Mouse (Mus musculus): ENCODE measurements around the gene Pdcd2l. TPM values are rescaled to one million over a fixed set of nuclear protein-coding genes. Genes with fewer than 3 reads are reported as not detected.

Gene Pdcd2l
- total and polyA plus RNA-seq, 3 experiments = 27.9 to 51.6 (median 39.5) TPM

DNA sequence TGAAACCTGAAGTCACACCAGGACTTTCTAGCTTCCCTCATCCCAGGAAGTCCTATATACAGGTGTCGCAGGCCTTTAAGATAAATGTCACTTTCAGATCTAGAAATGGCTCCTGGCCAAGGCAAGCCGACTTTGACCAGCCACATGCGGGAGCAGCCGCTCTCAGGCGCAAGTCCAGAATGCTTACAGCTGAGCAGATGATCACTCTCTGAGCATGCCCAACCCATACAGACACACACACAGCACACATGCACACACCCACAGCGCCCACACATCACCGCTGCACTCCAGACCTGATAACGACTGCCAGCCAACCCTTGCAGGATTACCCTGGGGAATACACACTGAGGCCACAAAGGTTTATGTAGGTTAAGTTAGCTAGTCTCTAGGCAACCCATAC is 29.6 kb upstream of the Pdcd2l start:
- Histone ChIP-seq H3K9me3 (replicated peaks; ENCODE audit: low read length) (peaks cover 6% of the 10 kb centered on the region), H3K4me1 (ENCODE audit: control insufficient read depth in 1 of 2, insufficient read depth in 2 of 2) (peaks cover 5 to 40% of the 10 kb centered on the region in 2 experiments), H3K9ac (ENCODE audit: insufficient read depth, low read depth) (no peak overlapping the region), H3K79me2 (replicated peaks; ENCODE audit: control insufficient read depth, extremely low read depth, insufficient read depth, poor library complexity, severe bottlenecking) (peaks cover 40% of the 10 kb centered on the region), H3K27me3 (replicated peaks) (no peaks in the 10 kb centered on the region), H3K4me2 (ENCODE audit: insufficient read depth, low read depth, poor library complexity, severe bottlenecking) (no peak overlapping the region), H3K36me3 (replicated peaks in 1 of 2; ENCODE audit: control insufficient read depth in 1 of 2, insufficient read depth in 1 of 2, low read length in 1 of 2) (peaks cover 61 to 75% of the 10 kb centered on the region in 2 experiments), H3K27ac (ENCODE audit: insufficient read depth, low read depth) (no peak overlapping the region), H3K4me3 (replicated peaks in 1 of 3; ENCODE audit: low read depth in 2 of 3, low read length in 2 of 3, poor library complexity in 1 of 3) (no peak overlapping the region)
- in situ Hi-C loops (cut with MboI; ENCODE audit: low pct_ligation_motif_present, low pct_unique_long_range_greater_than_20kb, low sequenced_read_pairs) = no loop called here
- dilution Hi-C loops (cut with MboI; ENCODE audit: extremely low pct_ligation_motif_present, extremely low pct_unique_long_range_greater_than_20kb, low sequenced_read_pairs) = no loop called here
- no peak for TF ChIP-seq TBP (conservative IDR thresholded peaks at IDR 0.05; ENCODE audit: low read depth, low read length)
- TF ChIP-seq SMC3 (IDR thresholded peaks at IDR 0.05; ENCODE audit: low read depth, low read length) = no peak
- TF ChIP-seq NRF1 (IDR thresholded peaks at IDR 0.05; ENCODE audit: low read depth, low read length) = no peak
- TF ChIP-seq NELFE (IDR thresholded peaks at IDR 0.05; ENCODE audit: low read depth, low read length) = no peak
- TF ChIP-seq ZMIZ1 (IDR thresholded peaks at IDR 0.05; ENCODE audit: low read depth, low read length) = no peak
- no peak for TF ChIP-seq ZC3H11A (IDR thresholded peaks at IDR 0.05; ENCODE audit: low read depth, low read length)
- TF ChIP-seq USF1 (IDR thresholded peaks at IDR 0.05; ENCODE audit: low read depth, low read length) = no peak
- no peak for TF ChIP-seq IRF4 (IDR thresholded peaks at IDR 0.05; ENCODE audit: low read depth, low read length)
- no peak for TF ChIP-seq TCF12 (IDR thresholded peaks at IDR 0.05; ENCODE audit: low read depth, low read length)
- TF ChIP-seq BHLHE40 (IDR thresholded peaks at IDR 0.05; ENCODE audit: low read depth, low read length) = no peak
- no peak for TF ChIP-seq MAFK (IDR thresholded peaks at IDR 0.05; ENCODE audit: insufficient replicate concordance, low read length)
- no peak for TF ChIP-seq CHD1 (IDR thresholded peaks at IDR 0.05; ENCODE audit: low read depth, low read length)
- no peak for TF ChIP-seq E2F4 (IDR thresholded peaks at IDR 0.05; ENCODE audit: insufficient replicate concordance, low read depth, low read length)
- TF ChIP-seq MEF2A (IDR thresholded peaks at IDR 0.05; ENCODE audit: borderline replicate concordance, low read depth, low read length) = no peak
- no peak for TF ChIP-seq POLR2A (IDR thresholded peaks at IDR 0.05; ENCODE audit: low read depth, low read length)
- DNase-seq (ENCODE audit: extremely low read depth) = no peak

DNA sequence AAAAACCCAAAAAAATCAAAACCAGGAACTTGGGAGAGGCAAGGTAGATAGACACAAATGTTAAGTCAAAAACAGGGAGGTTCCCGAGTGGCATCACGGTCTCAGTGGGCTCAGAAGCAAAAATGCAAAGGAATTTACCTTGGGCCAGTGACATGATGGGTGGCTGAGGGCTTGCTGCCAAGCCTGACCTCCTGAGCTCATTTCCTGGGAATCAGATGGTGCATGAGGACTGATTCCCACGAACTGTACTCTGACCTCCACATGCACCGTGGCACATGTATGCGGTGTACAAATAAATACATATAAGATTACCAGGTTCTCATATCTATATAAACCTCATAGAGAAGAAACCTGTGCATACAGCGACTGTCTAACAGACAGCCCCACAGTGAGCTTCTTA is 27.8 kb upstream of the Pdcd2l start:
- Histone ChIP-seq H3K27me3 (replicated peaks) (no peaks in the 10 kb centered on the region), H3K4me3 (replicated peaks in 1 of 3; ENCODE audit: low read depth in 2 of 3, low read length in 2 of 3, poor library complexity in 1 of 3) (no peak overlapping the region), H3K27ac (ENCODE audit: insufficient read depth, low read depth) (no peak overlapping the region), H3K9ac (ENCODE audit: insufficient read depth, low read depth) (no peak overlapping the region), H3K9me3 (replicated peaks; ENCODE audit: low read length) (peaks cover 6% of the 10 kb centered on the region), H3K4me1 (ENCODE audit: control insufficient read depth in 1 of 2, insufficient read depth in 2 of 2) (peaks cover 5 to 35% of the 10 kb centered on the region in 2 experiments), H3K36me3 (replicated peaks in 1 of 2; ENCODE audit: control insufficient read depth in 1 of 2, insufficient read depth in 1 of 2, low read length in 1 of 2) (peaks cover 78 to 93% of the 10 kb centered on the region in 2 experiments), H3K4me2 (ENCODE audit: insufficient read depth, low read depth, poor library complexity, severe bottlenecking) (no peak overlapping the region), H3K79me2 (replicated peaks; ENCODE audit: control insufficient read depth, extremely low read depth, insufficient read depth, poor library complexity, severe bottlenecking) (peaks cover 33% of the 10 kb centered on the region)
- dilution Hi-C loops (cut with MboI; ENCODE audit: extremely low pct_ligation_motif_present, extremely low pct_unique_long_range_greater_than_20kb, low sequenced_read_pairs) (no loop called here), in situ Hi-C loops (cut with MboI; ENCODE audit: low pct_ligation_motif_present, low pct_unique_long_range_greater_than_20kb, low sequenced_read_pairs) (no loop called here)
- TF ChIP-seq ZC3H11A (IDR thresholded peaks at IDR 0.05; ENCODE audit: low read depth, low read length) = no peak
- no peak for TF ChIP-seq BHLHE40 (IDR thresholded peaks at IDR 0.05; ENCODE audit: low read depth, low read length)
- no peak for TF ChIP-seq SIN3A (IDR thresholded peaks at IDR 0.05; ENCODE audit: low read length)
- no peak for TF ChIP-seq IRF4 (IDR thresholded peaks at IDR 0.05; ENCODE audit: low read depth, low read length)
- TF ChIP-seq SMC3 (IDR thresholded peaks at IDR 0.05; ENCODE audit: low read depth, low read length) = no peak
- TF ChIP-seq CTCF (conservative IDR thresholded peaks at IDR 0.05 in 1 of 2, IDR thresholded peaks at IDR 0.05 in 1 of 2; ENCODE audit: low read depth in 2 of 2, low read length in 2 of 2) = no peak
- no peak for TF ChIP-seq USF2 (conservative IDR thresholded peaks at IDR 0.05; ENCODE audit: low read depth, low read length)
- no peak for TF ChIP-seq MXI1 (IDR thresholded peaks at IDR 0.05; ENCODE audit: low read depth, low read length)
- TF ChIP-seq RAD21 (IDR thresholded peaks at IDR 0.05; ENCODE audit: low read depth, low read length) = no peak
- no peak for TF ChIP-seq E2F4 (IDR thresholded peaks at IDR 0.05; ENCODE audit: insufficient replicate concordance, low read depth, low read length)
- DNase-seq (ENCODE audit: extremely low read depth) = no peak

Data from CH12.LX (cell line).